Mouse (Mus musculus) megakaryocyte progenitor cell, adult 5-6 weeks (primary cell): Measurements from ENCODE around the gene Tti1. TPM values are rescaled to one million over a fixed set of nuclear protein-coding genes. Genes with fewer than 3 reads are reported as not detected.

ENCODE experiments used
- ATAC-seq: replicated peaks from 2 replicates; pipeline ENCODE4 v1.8.0; 2016; ENCODE audit warnings: mild to moderate bottlenecking, moderate TSS enrichment, inconsistent platforms; ENCODE audit not compliant: poor library complexity
- total RNA-seq, 2 experiments: library from RNA; stranded (forward) in 1 of 2; stranded (reverse) in 1 of 2; fragments of 157-497, 149-512 nt in 1 of 2; fragments of 200-1000 nt in 1 of 2; gene quantifications; 2 replicates each; pipeline versions ENCODE4 v1.2.3 to v1.2.4; 2015 to 2017

Tti1 gene
- total RNA-seq, 2 experiments from 2014 or later: 20.2 to 25.6 TPM

DNA sequence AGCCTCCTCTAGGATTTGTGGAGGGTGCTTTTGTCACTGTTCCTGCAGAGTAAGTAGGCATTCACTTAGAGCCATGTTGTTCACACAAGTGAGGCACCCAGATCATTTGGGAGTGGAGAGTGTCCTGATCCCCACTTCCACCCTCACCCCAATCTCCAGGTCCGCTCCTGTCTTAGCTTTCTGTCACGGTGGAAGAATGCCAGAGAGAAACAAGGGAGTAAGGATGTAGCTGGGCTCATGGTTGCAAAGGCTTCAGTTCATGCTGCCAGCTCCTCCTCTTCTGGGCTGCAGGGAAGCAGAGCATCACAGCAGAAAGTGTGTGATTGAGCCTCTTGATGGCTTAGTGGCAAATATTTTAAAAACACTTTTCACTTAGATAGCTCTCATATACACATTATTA lies 12.2 kb upstream of the Tti1 start:
- ATAC-seq: no peak

DNA sequence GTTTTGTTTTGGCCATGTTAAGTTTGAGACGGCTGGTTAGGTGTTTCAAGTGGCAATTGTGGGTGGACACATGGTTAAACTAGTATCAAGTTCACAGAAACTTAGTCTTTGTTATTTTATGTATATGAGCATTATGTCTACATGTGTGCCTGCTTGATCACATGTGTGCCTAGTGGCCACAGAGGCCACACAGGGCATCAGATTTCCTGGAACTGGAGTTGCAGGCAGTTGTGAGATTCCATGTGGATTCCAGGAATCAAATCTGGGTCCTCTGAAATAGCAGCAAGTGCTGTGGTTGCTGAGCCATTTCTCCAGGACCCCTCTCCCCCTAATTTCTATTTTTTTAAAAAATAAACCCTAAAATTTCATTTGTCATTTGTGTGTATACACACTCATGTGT lies 11.4 kb upstream of the Tti1 start:
- ATAC-seq: no peak

DNA sequence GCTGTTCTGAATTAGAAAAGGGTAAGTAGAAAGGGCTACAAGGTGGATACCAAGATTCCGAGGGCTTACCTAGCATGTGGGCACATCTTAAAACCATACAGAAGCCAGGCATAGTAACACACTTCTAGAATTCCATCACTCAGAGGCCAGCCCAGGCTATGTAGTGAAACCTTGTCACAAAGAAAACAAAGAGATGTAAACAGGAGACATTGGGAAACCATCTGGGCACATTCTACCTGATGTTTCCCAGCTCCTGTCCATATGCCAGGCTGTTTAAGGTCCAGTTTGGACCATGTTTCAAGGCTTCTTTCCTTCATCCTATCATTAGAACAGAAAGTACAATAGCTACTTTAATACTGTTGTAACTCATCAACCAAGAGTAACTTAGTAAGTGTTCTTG lies 9.3 kb upstream of the Tti1 start:
- ATAC-seq: no peak

DNA sequence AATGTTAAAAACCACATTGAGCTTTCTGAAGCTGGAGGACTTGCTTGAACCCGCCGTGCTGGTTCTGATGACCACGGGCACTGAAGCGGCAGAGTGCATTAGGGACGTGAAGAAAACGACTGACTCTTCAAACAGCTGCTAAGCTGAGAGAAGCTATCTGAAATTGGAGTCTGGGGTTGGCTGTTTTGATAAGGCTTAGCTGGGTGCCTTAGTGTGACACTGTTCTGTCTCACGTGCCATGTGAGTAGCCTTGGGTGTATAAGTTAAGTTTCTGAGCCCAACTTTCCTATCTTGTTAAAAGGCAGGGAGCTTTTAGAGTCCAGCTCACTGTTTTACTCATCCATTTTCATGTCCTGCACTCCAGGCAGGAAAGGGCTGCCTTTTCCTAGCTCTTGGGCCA lies 8.7 kb upstream of the Tti1 start:
- ATAC-seq: peak; percentile 92

DNA sequence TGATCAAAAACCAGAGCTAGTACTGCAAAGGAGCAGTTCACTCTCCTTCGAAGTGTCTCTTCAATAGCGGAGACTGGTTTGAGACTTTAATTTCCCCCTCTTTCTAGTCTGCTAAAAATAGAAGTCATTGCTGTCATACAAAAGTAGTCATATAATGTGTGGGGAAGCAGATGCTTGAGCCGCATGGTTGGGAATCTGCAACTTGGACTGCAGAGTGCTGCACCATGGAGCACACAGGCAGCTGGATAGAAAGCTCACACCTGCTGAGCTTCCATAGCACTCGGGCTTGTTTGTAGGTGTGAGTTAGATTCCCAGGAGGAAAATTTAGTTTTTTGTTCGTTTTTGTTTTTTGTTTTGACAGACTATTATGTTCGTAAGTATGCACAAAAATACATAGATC lies 8.2 kb upstream of the Tti1 start:
- no peak for ATAC-seq

DNA sequence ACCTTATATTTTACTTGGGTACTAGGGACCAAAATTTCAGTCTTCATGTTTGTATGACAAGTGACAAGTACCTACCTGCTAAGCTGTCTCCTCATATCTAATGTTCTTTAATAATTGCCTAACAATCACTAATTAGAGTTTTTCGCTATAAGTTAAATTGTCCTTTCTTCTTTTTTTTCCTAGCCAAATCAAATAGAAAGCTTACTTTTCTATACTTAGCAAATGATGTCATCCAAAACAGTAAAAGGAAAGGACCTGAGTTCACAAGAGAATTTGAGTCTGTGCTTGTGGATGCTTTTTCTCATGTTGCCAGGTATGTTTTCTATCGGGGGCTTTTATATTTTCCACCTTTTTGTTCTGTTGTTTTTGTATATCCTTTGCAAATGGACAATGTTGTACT lies 7.6 kb upstream of the Tti1 start:
- ATAC-seq: no peak

DNA sequence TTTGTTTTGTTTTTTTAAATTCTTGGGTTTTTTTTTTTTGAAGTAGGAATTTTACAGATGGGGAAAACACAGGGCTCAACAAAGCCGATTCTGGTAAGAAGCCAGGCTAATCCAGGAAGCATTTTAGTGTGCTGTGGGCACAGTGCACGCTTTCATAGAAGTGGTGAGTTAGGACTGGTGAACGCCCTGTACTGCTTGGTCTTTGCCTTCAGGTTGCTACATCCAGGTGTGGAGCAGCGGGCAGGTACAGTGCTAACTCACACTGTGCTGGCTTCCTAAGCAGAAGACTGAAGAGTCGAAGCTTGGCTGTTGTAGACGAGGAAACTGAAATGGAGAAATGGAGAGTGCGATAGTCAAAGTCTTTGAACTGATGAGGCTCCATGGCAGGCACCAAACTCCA lies 1.8 kb upstream of the Tti1 start:
- ATAC-seq: no peak

DNA sequence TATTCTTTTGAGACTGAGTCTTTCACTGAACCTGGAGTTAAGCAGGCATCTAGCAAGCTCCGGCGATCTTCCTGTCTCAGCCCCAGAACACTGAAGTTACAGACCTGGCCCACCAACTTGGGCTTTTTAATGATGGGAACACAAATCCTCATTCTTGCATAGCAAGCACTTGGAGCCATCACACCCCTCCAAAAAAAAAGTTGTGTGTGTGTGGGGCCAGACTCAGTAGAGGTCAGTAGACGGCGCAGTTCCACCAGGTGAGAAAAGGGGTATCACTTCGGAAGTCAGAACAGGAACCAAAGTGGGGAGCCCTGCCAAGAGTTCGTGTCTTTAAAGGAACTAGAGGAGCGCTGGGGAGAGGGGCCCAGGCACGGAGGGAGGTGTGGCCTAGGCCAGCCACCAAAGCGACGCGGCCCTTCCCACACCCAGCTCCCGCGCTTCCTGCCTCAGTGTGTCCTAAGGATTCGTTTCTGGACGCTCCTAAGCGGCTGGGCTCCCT lies 329 bp downstream of the Tti1 start:
- ATAC-seq: peak; percentile 70

DNA sequence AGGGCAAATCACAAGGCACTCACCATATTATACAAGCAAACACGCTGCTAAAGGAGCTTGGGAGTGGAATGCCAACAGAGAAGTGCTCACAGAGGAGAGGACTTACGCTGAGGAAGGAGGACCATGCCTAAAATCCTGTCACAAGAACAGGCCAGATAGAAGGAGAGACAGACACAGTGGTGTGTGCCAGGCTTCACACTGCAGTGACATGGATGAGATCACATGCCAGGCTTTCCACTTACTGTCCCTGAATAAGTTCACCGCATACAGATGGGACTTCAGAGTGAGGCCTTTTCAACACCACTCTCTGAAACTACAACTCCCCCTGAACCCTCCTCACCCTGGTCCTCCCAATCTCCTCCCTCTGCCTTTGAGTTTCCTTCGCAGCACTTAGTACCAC lies 10.9 kb downstream of the Tti1 start:
- no peak for ATAC-seq

DNA sequence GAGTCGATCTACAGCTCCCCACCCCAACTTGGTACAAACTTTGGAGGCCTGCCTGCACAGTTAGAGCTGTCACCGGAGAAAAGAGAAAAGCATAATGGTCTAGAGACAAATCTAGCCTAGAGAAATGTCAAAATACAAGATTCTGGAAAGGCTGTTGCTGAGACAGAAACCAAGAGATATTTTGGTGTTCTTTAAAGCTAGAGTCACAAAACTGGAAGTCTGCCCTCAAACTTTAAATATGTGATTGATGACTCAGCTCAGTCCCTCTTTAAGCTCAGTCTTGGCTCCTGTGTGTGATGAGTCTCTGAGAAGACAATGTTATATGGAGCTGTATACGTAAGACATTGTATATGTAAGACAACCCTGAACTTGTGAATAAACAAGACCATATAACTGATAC lies 15.6 kb downstream of the Tti1 start:
- no peak for ATAC-seq

DNA sequence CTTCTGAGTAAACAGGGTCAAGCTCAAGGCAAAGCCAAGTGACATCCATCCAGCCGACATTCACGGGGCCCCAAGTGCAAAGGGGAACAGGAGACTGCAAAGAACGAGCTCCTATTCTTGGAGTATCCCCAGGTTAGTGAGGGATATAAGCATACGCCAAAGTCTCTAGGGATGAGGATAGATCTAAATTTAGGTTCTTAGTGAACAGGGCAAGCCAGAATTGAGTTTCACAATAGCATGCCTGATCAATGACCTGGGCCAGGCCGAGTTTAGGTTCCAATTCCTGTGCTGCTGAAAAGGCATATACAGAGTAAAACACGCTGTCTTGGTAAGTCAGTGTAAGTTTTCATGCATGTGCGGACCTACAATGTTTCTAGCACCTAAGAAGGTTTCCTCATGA lies 18.9 kb downstream of the Tti1 start:
- ATAC-seq: no peak

DNA sequence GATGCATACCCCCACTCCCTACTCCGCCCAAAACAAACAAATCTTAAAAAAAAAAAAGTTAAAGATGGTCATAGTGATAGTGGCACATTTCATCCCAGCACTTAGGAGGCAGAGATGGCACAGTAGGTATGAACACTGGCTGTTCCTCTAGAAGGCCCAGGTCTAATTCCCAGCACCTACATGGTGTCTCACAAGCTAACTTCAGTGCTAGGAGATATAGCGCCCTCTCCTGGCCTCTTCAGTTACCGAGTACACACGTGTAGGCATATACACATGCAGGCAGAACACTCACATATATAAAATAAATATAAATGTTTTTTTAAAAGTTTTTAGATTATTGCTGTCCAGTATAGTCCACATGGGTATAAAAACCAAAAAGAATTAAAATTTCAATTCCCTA lies 22.6 kb downstream of the Tti1 start:
- no peak for ATAC-seq

DNA sequence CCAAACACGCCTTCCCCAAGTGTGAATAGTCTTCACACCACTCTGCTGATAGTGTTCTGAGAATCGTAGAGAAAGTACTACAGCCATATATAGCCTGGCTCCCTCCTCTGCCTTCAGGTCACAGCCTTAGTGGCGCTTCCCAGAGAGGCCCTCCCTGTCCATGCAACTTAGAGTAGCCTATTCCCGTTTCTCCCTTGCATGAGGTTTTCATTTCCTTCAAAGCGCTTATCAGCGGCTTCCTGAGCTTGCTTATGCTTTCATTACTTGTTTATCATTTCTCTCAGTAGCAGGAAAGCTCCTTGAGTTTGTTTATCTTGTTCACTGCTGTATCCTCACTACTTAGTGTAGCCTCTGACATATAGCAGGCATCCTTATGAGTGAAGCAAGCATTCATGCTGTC lies 23.6 kb downstream of the Tti1 start:
- ATAC-seq: no peak

DNA sequence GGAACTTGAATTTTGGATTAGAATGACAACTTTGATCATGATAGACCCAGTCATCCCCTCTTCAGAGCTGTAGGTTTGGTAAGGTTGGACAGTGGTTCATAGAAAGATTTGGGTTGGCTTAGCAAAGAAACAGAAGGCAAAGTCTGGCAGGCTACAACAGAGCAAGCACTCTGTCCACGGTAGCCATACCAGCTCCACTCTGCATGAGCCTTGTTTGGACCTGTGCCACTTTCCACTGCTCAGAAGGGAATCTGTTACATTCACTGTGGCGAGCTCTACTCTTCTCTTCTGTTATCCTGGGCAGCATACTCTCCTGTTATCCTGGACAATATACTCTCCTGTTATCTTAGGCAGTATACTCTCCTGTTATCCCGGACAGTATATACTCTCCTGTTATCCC lies 29.4 kb downstream of the Tti1 start:
- no peak for ATAC-seq

DNA sequence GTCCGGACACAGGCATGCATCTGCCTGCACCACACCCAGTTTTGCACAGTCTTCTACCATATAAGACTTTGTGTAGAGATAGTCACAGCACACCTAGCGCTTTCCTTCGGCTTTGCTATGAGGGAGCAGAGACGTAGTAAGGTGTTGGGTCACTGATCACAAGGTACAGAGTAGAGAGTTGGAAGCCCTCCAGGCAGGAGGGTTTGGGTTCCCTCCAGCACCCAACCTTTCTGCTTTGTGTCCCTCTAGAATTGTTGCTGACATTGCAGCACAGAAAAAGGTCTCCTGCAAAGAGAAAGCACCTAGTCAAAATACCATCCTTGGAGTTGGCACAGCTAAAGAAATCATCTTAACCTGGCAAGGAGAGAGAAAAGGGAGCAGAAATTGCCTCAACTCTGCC lies 35.7 kb downstream of the Tti1 start:
- ATAC-seq: no peak

DNA sequence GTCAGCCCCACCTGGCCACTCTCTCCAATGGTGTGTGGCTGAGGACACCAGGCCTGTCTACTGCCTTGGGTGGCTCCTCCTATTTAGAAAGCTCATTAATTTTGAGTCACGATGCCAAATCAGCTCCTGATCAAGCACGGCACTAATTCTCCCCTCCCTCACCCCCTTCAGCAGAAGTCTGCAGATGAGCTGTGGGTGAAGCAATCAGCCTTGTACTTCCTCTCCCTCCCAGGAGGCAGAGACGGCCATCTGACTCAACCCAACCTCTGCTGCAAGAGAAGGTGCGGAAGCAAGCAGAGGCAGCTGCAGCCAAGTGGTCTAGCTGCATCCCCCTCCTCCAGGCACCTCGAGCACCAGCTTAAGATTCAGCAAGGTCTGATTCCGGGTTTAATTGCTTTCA lies 37.2 kb downstream of the Tti1 start:
- ATAC-seq: peak; percentile 89

DNA sequence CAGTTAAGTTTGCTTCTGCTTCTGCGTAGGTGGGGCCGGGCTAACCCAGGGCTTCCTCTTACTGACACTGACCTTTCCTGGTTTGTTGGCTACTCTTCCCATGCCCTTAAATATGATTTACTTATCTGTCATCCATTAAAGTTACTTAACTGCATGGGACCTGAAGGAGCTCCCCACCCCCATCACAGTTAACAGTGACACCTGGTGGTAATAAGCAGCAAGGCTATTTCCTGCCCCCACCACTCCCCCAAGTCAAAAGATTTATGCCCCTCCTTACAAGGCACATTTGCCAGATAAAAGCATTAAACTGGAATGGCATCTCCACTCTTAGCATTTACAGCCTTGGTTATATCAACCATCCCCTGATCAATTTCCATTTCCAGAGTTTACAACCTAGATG lies 38.3 kb downstream of the Tti1 start:
- peak; percentile 55; the same call in 1 of the 2 replicates for ATAC-seq

DNA sequence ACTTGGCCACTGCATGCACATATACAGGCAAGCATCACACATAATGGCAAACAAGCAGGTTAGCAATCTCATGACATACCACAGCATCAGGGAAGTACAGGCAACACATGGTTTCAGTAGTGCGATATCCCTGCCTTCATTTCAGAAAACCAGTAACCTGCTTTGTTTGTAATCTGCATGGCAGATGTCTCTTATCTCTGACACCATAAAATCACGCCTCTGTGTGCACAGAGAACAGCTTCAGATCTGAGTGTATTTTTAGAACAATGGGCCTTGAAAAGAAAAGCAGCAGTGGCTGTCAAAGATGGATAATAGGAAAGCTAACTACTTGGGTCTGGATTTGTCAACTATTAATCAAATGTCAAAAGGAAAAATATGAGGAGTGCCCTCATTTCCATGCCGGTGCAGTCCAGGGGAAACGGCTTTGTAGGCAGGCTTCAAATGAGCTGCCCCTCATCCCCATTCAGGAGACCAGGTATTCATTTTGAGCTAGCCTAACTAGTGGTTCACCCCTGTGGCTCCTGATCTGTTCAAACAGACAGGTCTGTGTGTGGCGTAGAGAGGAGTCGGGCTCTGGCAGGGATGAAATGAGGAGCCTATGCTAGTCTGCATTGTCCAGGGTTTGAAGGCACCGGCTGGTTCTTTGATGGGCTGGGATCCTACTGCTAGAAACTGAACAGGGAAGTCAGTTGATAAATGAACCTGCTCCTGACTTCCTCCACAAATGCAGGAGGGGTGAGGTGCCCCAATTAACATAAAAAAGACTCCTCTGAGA lies 39.6 kb downstream of the Tti1 start:
- 0 out of 2 replicates have a peak, but pooled peaks have one; percentile 30 for ATAC-seq

DNA sequence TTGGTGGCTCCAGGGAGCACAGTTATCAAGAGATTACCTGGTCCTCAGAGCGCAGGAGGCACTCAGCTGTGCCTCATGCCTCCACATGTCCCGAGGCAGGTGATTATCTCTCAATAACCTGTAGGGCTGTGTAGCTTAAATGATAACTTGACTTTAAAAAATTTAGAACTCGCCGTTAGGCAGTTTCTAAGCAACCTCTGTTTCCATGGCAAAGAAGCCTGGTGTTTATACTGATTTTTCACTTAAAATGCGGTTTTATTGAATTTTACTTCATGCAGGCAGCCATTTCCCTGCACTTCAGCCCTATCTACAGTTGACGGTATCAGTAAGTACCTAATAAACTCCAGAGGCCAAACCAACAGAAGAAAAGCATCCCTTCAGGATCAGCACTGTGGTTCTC lies 42.0 kb downstream of the Tti1 start:
- no peak for ATAC-seq

DNA sequence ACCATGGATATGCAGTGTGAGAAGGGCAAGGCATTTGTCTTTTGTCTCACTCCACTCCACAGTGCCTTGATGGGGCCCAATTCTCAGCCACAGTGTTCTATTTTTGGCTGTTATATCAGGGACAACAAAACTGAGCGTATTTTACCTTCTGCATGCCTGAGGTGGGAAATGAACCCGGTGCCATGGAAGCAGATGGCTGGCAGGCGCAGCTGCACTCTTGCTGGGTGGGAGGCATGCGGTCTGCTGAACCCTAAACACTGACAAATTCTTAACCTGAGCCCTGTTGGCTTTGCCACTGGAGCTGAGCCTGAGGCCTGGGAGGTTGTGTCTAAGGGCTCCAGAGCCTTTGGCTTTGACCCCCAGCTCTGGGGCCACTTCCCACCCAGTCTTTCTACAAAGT lies 42.6 kb downstream of the Tti1 start:
- ATAC-seq: no peak

DNA sequence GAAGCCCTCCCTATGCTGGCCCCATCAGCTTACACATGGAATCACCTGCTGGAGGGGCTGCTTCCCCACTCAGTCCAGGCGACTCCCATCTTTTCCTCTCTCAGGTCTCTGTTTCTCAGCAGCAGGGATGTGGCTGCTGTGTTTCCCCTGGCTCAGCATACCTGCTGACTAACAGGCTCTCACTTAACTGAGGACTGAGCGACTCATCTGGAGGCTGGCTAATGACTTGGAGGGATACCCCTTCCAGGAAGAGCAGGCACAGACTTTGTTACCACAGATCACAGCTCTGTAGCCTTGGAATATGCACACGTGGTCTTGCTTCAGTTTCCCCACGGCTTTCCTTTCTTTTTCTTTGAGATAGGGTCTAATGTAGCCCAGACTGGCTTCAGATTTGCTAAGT lies 45.0 kb downstream of the Tti1 start:
- ATAC-seq: no peak

DNA sequence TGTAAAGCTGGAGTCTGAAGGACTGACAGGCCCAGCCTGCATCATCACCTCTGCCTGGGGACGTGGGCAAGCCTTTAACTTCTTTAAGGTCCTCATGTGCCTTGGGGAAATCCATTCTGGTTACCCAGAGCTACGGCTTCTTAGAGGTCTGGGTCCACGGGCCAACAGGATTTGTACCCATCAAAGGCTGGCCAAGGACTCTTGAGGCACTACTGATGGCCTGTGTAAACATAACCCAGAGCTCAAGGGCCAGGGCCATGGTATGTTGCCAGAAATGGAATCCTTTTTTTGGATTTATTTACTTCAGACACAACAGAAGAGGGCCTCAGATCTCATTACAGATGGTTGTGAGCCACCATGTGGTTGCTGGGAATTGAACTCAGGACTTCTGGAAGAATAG lies 45.5 kb downstream of the Tti1 start:
- no peak for ATAC-seq

DNA sequence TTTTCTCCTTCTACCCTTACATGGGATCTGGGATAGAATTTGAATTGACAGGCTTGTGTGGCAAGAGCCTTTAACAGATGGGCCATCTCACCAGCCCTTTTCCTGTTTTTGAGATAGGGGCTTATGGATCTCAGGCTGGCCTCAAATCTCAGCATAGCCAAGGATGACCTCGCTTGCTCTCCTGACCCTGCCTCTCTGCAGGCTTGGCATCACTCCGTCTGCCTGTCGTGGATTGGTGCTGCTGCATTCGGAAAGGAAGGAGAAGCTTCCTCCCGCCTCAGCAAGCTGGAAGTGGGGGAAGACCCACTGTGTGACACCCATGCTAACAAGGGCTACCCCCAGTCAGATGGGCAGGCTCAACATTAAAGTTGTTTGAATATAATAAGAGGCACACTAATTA lies 49.0 kb downstream of the Tti1 start:
- ATAC-seq: no peak
